Mouse (Mus musculus) cerebellum, postnatal 14 days (tissue): Measurements from ENCODE around the gene Gna12.

Source experiments
- DNase-seq, 2 experiments: peaks; one replicate each; pipeline ENCODE4 v3.0.0; 2021; ENCODE audit warnings: mixed read lengths in 2 of 2

Gna12 gene

DNA sequence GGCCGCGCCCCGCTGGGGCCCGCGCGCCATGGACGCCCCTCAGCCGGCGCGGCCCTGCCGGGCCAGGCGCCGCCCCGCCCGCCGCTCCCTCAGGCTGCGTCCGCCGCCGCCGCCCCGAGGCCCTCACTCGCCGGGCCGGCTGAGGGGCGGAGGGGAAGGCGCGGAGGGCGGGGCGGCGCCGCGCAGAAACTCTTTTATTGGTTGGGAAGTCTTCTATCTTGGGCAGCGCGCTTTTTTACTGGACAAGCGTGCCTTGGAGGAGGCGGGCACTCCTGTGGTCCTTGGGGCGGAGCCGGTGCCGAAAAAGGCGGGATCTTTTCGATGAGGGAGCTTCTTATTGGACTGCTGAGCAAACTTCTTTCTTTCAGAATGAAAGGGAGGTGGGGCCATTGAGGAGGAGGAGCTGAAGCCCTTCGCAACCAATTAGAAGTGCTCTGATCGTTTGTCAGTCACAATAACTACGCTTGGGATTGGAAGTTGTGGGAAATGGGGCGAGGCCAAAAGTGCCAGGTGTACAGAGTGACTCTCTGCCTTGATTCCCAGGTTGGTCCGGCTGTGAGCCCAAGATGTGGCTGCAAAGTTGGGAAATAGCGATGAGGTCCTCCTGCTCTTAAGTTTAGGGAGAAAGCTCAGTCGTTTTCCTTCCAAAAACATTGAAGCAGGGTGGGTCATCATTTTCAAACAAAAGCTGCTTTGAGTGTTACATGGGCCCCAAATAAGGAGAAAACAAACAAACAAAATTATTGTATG is at the start of gene Gna12:
Gna12 (minus strand) TSS at position 118 of the 750 bp plus-strand sequence.
- DNase-seq: peak; percentile 98

GRCm38 (mm10) chr5:140878644-140879043 is 48.4 kb upstream of the Gna12 start:
- DNase-seq: no peak

DNA sequence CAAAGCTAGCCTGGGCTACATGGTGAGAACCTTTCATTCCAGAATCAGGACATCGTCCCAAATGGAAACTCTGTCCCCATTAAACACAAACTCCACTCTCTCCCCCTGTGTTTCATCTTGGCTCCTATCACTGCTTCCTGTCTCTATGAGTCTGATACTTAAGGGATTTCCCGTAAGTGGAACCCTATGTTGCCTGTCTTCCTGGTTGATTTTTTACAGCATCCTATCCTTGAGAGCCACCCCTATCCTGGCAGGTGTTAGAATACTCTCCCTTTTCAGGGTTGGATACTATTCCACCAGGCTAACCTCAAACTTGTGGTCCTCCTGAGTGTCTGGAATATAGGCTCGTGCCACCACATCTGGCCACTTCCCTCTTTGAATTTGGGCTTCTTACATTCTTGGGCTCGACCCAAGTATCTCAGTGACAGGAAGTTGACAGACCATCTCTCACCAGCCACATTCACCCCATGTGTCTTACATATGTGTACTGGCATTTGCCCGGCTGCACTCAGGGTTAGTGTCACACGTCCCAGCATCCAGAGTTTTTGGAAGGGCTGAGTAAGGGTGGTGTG is 43.6 kb upstream of the Gna12 start:
- no peak for DNase-seq

GRCm38 (mm10) chr5:140873039-140873551 is 42.9 kb upstream of the Gna12 start:
- DNase-seq: no peak

DNA sequence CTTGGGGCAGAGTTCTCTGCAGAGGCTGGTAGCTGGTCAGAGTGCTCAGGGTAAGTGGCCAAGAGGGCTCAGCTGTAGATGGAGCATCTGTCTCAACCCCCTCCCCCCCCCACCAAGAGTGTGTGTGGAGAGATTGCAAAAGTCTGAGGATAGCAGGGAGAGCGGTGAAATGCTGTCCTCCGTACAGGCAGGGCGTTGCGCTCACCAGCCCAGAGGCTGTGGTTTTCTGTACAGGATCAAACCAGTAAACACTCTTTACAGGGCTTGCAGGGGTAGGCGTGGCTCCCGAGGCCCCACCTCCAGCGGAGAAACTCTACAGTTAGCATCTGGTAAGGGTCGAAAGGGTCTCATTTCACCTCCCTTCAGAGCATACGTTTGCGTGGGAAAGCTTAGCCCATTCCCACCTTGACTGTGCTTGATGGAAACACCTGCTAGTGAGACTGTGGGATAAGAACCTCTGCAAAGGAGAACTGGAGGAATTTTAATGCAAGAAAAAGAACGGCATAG is 42.4 kb upstream of the Gna12 start:
- DNase-seq: no peak

- no peak for DNase-seq
These were observed 41.0 kb upstream of the Gna12 start for GRCm38 (mm10) chr5:140871241-140871640.

GRCm38 (mm10) chr5:140869034-140869433 is 38.8 kb upstream of the Gna12 start:
- DNase-seq: peak; percentile 83 to 84

DNA sequence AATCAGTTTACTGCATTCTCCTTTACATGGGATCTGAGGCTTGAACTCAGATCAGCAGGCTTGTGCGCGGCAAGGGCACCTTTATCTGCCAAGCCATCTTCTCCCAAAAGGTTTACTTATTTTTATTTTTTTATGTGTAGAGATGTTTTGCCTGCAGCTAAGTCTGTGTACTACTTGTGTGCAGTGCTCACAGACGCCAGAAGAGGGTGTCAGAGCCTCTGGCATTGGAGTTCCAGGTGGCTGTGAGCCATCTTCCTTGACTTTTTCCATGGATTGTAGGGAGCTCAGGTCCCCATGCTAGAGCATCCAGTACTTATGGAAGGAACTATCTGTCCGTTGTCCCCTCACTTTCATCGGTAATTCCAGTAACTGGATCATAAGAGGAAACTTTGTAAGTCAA is 29.5 kb upstream of the Gna12 start:
- peak in 1 of 2 experiments; percentile 45 for DNase-seq

- no peak for DNase-seq
These were observed 28.1 kb upstream of the Gna12 start for GRCm38 (mm10) chr5:140858335-140858734.

- DNase-seq: no peak
These were observed 27.4 kb upstream of the Gna12 start for GRCm38 (mm10) chr5:140857432-140858154.

GRCm38 (mm10) chr5:140855909-140856530 is 25.8 kb upstream of the Gna12 start:
- no peak for DNase-seq

DNA sequence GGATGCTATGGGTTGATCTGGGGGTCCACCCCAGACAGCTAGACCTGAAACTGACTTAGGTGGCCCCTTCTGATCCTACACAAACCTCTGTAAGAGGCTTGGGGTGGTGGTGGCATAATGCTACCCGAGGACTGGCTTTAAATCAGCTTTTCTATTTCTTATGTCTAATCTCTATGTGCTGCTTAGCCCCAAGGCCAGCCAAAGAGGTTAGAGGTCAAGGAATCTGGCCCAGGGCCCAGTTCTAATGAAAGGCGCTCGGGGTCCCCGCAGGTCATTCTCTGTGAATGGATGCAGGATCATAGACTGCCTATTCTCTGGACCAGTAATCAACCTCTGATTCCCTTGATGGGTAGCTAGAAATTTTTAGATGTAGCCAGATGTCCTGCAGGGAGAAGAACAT is 24.5 kb upstream of the Gna12 start:
- no peak for DNase-seq

DNA sequence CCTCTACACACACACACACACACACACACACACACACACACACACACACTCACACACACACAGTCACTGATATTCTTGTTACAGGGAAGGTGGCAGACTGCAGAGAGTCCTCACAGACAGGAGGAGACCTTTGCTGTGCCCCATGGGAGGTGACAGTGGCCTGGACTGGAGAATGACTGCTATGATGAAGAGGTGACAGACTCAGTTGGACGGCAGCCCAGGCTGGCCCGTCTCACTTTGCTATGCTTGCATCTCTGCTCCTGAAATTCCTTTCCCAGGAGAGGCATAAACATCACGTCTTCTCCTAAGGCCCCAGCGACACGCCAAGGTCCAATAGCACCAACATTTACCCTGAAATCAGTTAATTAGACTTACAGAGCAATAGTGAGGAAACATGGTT is 23.5 kb upstream of the Gna12 start:
- peak; percentile 30 to 38 for DNase-seq

DNA sequence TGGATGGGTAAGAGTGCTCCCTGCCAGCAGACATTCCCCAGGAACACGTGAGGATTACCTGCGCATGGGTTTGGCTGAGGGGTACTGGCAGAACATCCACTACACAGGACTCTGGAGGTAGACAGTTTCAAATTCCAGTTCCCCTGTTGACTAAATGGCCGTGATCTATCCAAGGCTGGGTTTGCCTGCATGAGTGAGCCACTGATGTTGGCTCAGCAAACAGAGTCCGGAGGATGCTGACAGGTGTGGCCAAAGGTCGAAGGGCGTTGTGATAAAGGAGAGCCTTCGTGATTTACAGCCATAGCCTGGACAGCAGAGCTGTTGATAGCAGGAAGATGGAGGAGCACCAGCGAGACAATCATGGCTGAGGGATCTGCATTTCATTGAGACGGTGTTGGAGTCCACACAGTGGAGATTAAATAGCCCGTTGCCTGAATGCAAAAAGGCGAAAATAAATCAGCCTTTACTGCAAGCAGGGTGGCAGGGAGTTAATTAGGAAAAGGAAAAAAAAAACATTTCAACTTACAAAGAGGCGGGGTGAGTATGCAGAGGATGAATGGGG is 22.3 kb upstream of the Gna12 start:
- DNase-seq: no peak

DNA sequence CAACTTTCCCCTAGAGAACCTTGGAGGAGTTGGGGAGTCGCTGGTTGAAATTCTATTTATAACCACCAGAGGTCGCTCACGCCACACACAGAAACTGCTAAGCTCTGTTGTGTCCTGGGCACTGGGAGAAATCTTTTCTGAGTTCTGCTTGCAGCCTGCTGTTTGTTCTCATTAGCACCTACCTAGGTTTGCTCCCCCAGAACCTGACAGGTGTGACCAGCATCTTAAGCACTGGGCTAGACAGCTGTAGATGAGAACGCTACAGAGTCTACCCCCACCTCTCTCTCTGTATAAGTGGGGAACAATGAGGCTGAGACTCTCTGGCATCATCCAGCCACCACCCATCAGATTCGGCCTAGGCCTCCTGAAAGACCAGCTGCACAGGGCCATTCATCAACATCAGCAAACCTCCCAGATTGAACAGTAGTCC is 17.1 kb upstream of the Gna12 start:
- DNase-seq: peak; percentile 59 to 67

DNA sequence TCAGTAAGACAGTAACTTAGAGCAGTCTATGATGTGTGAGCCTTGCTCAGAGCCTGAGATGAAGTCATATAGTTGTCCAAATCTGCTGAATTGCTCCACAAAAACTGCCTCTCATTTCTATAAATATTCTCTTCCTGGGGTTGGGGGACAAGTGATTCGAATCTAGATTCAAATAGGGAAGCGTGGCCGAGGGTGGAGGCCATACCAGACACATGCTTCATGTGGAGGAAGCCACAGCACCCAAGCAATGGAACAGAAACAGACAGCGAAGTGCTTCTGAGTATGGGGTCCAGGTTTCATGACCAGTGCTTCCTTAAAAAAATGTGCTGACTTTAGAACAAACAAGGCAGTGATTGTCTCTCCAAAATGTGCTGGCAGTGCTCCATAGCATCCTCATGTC is 11.7 kb upstream of the Gna12 start:
- no peak for DNase-seq

DNA sequence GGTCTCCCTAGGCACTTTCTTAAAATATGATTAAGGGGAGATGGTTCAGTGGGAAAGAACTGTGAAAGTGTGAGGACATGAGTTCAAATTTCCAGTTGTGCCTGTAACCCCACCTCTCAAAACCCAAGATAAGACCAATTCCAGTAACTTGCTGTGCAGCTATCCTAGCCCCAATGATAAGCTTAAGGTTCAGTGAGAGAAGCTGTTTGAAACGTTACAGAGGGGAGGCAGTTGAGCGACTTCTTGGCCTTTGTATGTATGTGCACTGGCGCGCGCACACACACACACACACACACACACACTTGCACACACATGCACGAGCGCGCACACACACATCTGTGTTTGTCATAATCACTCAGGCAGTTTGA is 817 bp upstream of the Gna12 start:
- no peak for DNase-seq

- peak; percentile 67 to 73 for DNase-seq
These were observed 328 bp downstream of the Gna12 start for GRCm38 (mm10) chr5:140829911-140830294.

- DNase-seq: peak in 1 of 2 experiments; percentile 29
These were observed 935 bp downstream of the Gna12 start for GRCm38 (mm10) chr5:140829081-140829910.

- DNase-seq: no peak
These were observed 1.9 kb downstream of the Gna12 start for GRCm38 (mm10) chr5:140828363-140828762.

DNA sequence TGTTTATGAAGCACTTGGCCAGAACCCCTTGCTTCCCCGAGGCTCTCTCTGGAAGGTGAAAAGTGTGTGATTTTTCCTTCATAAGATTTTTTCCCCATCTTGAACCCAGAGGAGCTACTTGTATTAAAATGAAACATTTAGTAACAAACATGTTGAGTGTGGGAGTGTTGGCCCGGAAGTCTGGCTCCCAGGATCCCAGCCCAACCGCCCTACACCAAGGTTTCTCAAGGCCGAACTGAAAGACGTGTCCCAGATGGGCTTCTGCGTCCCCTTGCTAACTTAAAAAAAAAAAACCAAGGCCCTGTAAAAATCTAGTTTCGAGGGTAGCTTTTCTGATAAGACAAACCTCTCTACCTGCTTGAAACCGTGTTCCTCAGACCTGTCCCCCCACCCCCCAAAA is 2.3 kb downstream of the Gna12 start:
- DNase-seq: no peak

DNA sequence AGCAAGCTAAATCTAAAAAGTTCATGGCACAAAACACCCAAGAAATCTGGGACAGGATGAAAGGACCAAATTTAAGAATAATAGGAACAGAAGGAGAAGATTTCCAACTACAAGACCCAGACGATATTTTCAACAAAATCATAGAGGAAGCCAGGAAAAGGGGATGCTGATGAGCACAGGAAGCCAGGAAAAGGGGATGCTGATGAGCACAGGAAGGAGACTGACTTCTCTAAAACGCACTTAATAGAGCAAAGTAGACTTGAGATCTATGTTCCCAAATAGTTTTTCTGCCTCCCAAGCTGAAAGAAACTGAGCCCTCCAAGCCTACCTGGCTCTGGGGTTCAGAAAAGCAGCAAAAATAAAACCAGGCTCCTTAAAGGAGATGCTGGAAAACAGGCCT is 2.8 kb downstream of the Gna12 start:
- DNase-seq: no peak
